Mouse (Mus musculus) G1E (cell line): ENCODE measurements around the gene Vmn2r2.

Experiments
- CTCF ChIP-seq: IDR thresholded peaks from 2 replicates; pipeline ENCODE4 v1.5.1; 2012; ENCODE audit warnings: low read depth, low read length, inconsistent platforms, mixed read lengths
- GATA2 ChIP-seq: IDR thresholded peaks from 2 replicates; pipeline ENCODE4 v1.6.1; 2012; ENCODE audit warnings: low read depth, low read length, inconsistent platforms, borderline replicate concordance

DNA sequence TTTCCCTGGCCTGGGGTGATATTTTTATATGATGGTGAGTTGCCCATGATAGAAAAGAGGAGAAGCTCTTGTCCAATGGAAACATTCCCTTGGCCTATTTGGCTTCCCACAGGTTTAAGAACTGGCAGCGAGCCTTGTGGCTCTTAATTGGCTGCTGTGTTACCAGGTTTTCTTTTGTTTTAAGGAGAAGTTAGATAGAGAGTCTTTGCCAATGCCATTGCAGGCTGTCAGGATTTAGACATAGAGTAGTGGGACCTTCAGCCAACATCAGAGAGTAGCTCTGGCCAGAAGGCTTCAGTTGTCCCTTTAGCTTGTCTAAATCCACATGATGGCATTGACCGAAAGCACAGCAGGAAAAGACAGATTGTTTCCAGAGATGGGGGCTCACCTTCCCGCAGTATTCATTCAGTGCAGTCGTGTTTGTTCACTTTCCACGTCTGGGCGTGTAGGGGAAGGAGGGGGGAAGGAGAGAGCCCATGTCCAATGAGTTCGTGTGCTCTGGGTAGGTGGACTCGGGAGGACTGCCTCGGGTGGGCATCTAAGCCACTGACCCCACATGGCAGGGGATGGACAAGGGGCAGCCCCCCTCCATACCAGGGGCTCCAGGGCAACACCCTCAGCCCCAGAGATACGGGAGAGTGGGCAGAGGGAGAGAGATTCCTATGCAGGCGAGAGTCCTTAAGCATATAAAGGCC, 28.2 kb downstream of the Vmn2r2 start:
- TF ChIP-seq GATA2 (no peak), CTCF (no peak)
